Mouse (Mus musculus) ES-Bruce4 (cell line): ENCODE data around the gene Farsb. TPM values are rescaled to one million over a fixed set of nuclear protein-coding genes. Genes with fewer than 3 reads are reported as not detected.
A peak's percentile ranks its signal among the peaks of the same experiment; 100 is the strongest.

Source experiments
- H3K27ac ChIP-seq: 2 replicates; pipeline ENCODE4 v1.5.1; 2012; ENCODE audit warnings: low read length, inconsistent platforms; ENCODE audit not compliant: insufficient read depth
- H3K27me3 ChIP-seq: 2 replicates; pipeline ENCODE4 v1.6.1; 2012; ENCODE audit warnings: mild to moderate bottlenecking, low read length, inconsistent platforms; ENCODE audit not compliant: control insufficient read depth, poor library complexity, insufficient read depth, severe bottlenecking
- H3K36me3 ChIP-seq: 2 replicates; pipeline ENCODE4 v1.6.1; 2012; ENCODE audit warnings: inconsistent platforms, mild to moderate bottlenecking, low read length, moderate library complexity; ENCODE audit not compliant: control insufficient read depth, poor library complexity, insufficient read depth, severe bottlenecking
- H3K4me1 ChIP-seq: one replicate; pipeline ENCODE4 v1.8.1; 2011; ENCODE audit warnings: low read length; ENCODE audit not compliant: control insufficient read depth, insufficient read depth
- H3K4me3 ChIP-seq: 2 replicates; pipeline ENCODE4 v1.5.1; 2011; ENCODE audit warnings: low read depth, mild to moderate bottlenecking, low read length
- H3K9ac ChIP-seq: 2 replicates; pipeline ENCODE4 v1.6.1; 2012; ENCODE audit warnings: low read depth, mild to moderate bottlenecking, inconsistent platforms; ENCODE audit not compliant: poor library complexity, severe bottlenecking
- H3K9me3 ChIP-seq: replicated peaks from 2 replicates; pipeline ENCODE4 v1.6.1; 2012; ENCODE audit warnings: mild to moderate bottlenecking, low read length, inconsistent platforms; ENCODE audit not compliant: control insufficient read depth, poor library complexity, insufficient read depth, severe bottlenecking
- CTCF ChIP-seq: IDR thresholded peaks from one replicate; pipeline ENCODE4 v1.8.1; 2011; ENCODE audit warnings: low read depth, low read length
- EP300 ChIP-seq: IDR thresholded peaks from 2 replicates; pipeline ENCODE4 v1.6.1; 2011; ENCODE audit warnings: low read depth, low read length; ENCODE audit not compliant: insufficient read depth
- POLR2A ChIP-seq: IDR thresholded peaks from one replicate; pipeline ENCODE4 v1.8.1; 2011; ENCODE audit warnings: low read length; ENCODE audit not compliant: insufficient read depth
- polyA plus RNA-seq: library from polyadenylated mRNA; stranded (reverse); fragments of >200 nt; gene quantifications from 2 replicates; pipeline ENCODE4 v1.2.4, GENCODE M21; 2011; ENCODE audit warnings: low read depth; ENCODE audit not compliant: missing spikeins, insufficient read depth, insufficient read length

Farsb gene
- polyA plus RNA-seq, 1 experiment = 179 TPM

DNA sequence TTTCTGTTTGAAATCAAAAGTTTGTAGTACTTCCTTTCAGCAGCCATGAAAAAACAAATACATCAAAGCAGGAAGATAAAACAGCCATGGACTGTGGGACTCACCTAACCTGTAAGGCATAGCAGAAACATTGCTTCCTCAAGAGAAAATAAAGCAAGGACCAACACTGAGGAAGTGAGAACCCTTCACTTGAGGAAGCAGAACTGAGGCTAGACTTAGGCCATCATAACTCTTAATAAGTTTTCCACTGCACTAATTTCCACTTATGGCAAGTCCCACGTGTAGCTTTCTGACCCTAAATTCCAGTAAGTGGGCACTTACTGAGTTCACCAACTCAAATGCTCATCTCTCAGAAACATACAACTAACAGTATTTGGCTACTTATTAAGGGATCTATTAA, 1.4 kb upstream of the Farsb start:
- H3K4me3 ChIP-seq = no peak overlapping the region
- no peaks in the 10 kb centered on the region for H3K9me3 ChIP-seq
- no peak for TF ChIP-seq EP300
- TF ChIP-seq CTCF = no peak
- TF ChIP-seq POLR2A = no peak
- peaks cover 5% of the 10 kb centered on the region for H3K36me3 ChIP-seq
- no peaks in the 10 kb centered on the region for H3K27me3 ChIP-seq
- H3K27ac ChIP-seq = no peak overlapping the region
- H3K4me1 ChIP-seq = peaks cover 5% of the 10 kb centered on the region
- H3K9ac ChIP-seq = peak overlapping the region; percentile 76; the same call in 1 of the 2 replicates

DNA sequence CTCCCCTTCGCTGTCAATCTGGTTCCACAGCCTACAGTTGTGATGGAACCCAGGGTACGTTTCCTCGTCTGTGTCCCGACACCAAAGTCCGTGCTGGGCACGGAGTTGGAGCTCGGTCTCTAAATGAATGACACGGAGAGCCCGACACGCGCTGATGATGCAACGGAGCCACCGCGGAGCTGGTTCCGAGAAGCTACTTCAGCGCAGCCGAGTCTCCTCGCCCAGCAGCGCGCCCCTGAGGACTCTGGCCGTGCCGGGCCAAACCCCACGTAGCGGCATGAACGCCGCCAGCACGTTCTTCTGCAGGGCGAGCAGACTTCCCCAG, 308 bp downstream of the Farsb start:
- TF ChIP-seq CTCF (no peak), EP300 (no peak), POLR2A (no peak)
- peak overlapping the region; percentile 76 for H3K9ac ChIP-seq
- H3K27me3 ChIP-seq = no peaks in the 10 kb centered on the region
- H3K27ac ChIP-seq = no peak overlapping the region
- H3K4me1 ChIP-seq = peaks cover 5% of the 10 kb centered on the region
- peak overlapping the region; percentile 98 for H3K4me3 ChIP-seq
- H3K36me3 ChIP-seq = peaks cover 18% of the 10 kb centered on the region
- no peaks in the 10 kb centered on the region for H3K9me3 ChIP-seq

DNA sequence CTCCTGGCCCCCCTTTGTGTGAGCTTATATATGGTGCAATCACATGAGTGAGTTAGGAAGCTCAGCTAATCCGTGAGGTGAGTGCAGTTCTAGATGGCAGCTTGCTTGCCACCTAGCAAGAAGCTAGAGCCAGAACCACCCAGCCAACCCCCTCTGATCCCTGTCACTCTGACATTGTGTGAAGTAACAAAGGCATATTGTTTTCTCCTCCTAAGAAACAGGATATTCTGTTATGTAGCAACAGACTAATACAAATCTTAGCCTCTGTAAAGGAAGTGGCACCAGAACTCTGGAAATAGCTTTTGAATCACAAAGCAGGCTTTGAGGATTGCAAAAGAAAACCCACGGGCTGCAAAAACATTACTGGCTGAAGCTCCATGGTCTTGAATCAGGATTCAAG, 4.3 kb downstream of the Farsb start:
- Histone ChIP-seq H3K4me3 (no peak overlapping the region), H3K36me3 (peaks cover 27% of the 10 kb centered on the region), H3K27me3 (no peaks in the 10 kb centered on the region), H3K27ac (no peak overlapping the region), H3K9me3 (no peaks in the 10 kb centered on the region), H3K9ac (no peak overlapping the region), H3K4me1 (peaks cover 5% of the 10 kb centered on the region)
- TF ChIP-seq EP300 = no peak
- no peak for TF ChIP-seq POLR2A
- TF ChIP-seq CTCF = no peak

DNA sequence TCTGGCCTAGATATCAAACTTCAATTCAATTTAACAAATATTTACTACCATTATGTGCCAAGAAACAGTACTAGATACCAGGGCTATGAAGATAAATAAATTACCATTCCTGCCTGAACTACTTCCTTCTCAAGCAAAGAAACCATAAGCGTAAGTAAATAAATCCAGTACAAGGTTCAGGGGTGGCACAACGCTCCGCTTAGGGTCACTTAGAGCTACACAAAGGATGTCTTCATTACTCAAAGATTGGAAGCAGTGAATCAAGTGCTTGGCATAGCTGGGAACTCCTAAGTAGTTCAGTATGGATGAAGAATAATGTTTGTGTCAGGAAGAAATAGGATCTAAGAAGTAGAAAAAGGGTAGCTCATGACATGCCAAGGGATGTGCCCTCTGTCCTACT, 5.3 kb downstream of the Farsb start:
- no peak overlapping the region for H3K4me3 ChIP-seq
- no peak overlapping the region for H3K27ac ChIP-seq
- TF ChIP-seq CTCF (no peak), POLR2A (no peak), EP300 (no peak)
- H3K27me3 ChIP-seq = no peaks in the 10 kb centered on the region
- peaks cover 5% of the 10 kb centered on the region for H3K4me1 ChIP-seq
- no peak overlapping the region for H3K9ac ChIP-seq
- peaks cover 30% of the 10 kb centered on the region for H3K36me3 ChIP-seq
- no peaks in the 10 kb centered on the region for H3K9me3 ChIP-seq

DNA sequence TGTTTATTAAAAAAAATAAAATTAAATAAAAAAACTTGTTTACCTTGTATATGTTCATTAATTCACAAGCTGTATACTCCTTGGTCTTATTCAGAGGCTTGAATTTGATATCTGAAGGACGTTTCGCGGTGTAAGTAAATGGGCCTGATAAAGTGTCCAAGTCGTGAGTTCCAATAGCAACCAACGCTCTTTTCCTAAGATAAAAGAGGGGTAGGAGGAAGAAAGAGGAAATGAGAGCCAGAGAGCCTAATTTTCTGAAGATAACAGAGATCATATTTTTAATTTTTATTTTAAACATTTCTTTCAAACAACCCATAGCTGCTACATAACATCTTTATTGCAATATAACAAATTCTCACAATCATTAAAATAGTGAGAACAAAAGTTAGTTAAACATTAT, 16.3 kb downstream of the Farsb start:
- Histone ChIP-seq H3K9me3 (no peaks in the 10 kb centered on the region), H3K36me3 (peaks cover 42% of the 10 kb centered on the region), H3K27ac (no peak overlapping the region), H3K4me3 (no peak overlapping the region), H3K27me3 (no peaks in the 10 kb centered on the region), H3K9ac (no peak overlapping the region), H3K4me1 (no peaks in the 10 kb centered on the region)
- no peak for TF ChIP-seq POLR2A
- no peak for TF ChIP-seq CTCF
- TF ChIP-seq EP300 = no peak

DNA sequence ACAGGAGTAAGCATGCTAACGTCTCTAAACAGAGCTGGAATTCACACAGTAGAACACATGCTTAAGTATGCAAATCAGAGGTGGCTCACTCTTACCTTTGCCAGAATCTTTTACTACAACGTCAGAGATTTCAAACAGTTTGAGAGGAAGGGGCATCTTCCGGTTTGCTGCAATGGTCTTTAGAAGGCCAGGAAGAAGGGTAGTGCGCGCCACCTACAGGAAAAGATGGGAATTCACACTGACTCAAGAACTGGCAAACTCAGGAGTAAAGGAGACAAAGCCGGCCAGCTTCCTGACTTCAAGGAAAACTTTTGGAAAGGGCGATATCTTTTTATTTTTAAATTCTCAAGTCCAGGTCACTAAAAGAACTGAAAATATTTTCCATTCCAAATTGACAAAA, 34.0 kb downstream of the Farsb start:
- no peak overlapping the region for H3K4me3 ChIP-seq
- no peaks in the 10 kb centered on the region for H3K9me3 ChIP-seq
- no peak overlapping the region for H3K9ac ChIP-seq
- no peak overlapping the region for H3K27ac ChIP-seq
- no peaks in the 10 kb centered on the region for H3K4me1 ChIP-seq
- TF ChIP-seq POLR2A (no peak), CTCF (peak; percentile 50)
- no peaks in the 10 kb centered on the region for H3K27me3 ChIP-seq
- peaks cover 50% of the 10 kb centered on the region for H3K36me3 ChIP-seq

DNA sequence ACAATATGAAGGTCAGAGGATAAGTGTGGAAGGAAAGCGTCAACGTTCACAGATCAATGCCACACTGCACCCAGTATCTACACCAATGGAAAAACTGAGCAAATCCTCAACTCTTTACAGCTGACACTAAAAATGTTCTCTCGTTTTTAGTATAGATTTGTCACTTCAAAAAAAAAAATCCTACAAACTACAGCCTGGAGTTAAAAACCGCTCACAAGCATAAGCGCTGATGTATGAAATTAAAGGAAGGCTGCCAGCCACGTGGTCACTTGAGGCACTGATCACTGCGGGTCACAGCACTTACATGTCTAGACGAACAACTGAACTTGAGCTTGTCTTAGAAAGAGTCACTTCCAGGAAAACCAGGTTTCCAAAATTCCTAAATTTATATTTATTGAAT, 34.8 kb downstream of the Farsb start:
- TF ChIP-seq CTCF = no peak
- Histone ChIP-seq H3K4me1 (no peaks in the 10 kb centered on the region), H3K9ac (no peak overlapping the region), H3K4me3 (no peak overlapping the region), H3K36me3 (peaks cover 51% of the 10 kb centered on the region), H3K27me3 (no peaks in the 10 kb centered on the region), H3K27ac (no peak overlapping the region), H3K9me3 (no peaks in the 10 kb centered on the region)
